Mouse (Mus musculus) CH12.LX (cell line): ENCODE measurements around the gene Rmnd1. TPM values are rescaled to one million over a fixed set of nuclear protein-coding genes. Genes with fewer than 3 reads are reported as not detected.

Experiments used
- DNase-seq: peaks from one replicate; pipeline ENCODE4 v3.0.0-alpha.2; 2013; ENCODE audit errors: extremely low read depth
- H3K27ac ChIP-seq: 2 replicates; pipeline ENCODE4 v1.5.1; 2012; ENCODE audit warnings: low read depth, mild to moderate bottlenecking, control low read depth, moderate library complexity; ENCODE audit not compliant: insufficient read depth
- H3K27me3 ChIP-seq: replicated peaks from 2 replicates; pipeline ENCODE3; 2012; ENCODE audit warnings: inconsistent platforms
- H3K36me3 ChIP-seq, 2 experiments: replicated peaks in 1 of 2; 2 replicates each; pipeline versions ENCODE3 to v1.6.1; 2012; ENCODE audit warnings: inconsistent platforms in 1 of 2, low read length in 1 of 2, mild to moderate bottlenecking in 1 of 2, mixed read lengths in 1 of 2, moderate library complexity in 1 of 2; ENCODE audit not compliant: control insufficient read depth in 1 of 2, insufficient read depth in 1 of 2
- H3K4me1 ChIP-seq, 2 experiments: 2 replicates each; pipeline ENCODE4 v1.6.1; 2012; ENCODE audit warnings: inconsistent platforms in 1 of 2, moderate library complexity in 1 of 2; ENCODE audit not compliant: insufficient read depth in 2 of 2, control insufficient read depth in 1 of 2
- H3K4me2 ChIP-seq: 2 replicates; pipeline ENCODE4 v1.6.1; 2012; ENCODE audit warnings: low read depth, mild to moderate bottlenecking, control low read depth; ENCODE audit not compliant: poor library complexity, insufficient read depth, severe bottlenecking
- H3K4me3 ChIP-seq, 3 experiments: fragments of 150-350 bp in 1 of 3; sonication (generic) in 1 of 3; replicated peaks in 1 of 3; 2 replicates each; pipeline versions ENCODE3 to v1.5.1; 2011 to 2012; ENCODE audit warnings: low read depth in 2 of 3, low read length in 2 of 3, mild to moderate bottlenecking in 2 of 3, moderate library complexity in 2 of 3, control low read depth in 1 of 3, improper control_type of control experiment in 1 of 3, inconsistent platforms in 1 of 3, mixed read lengths in 1 of 3; ENCODE audit not compliant: poor library complexity in 1 of 3
- H3K79me2 ChIP-seq: replicated peaks from 2 replicates; pipeline ENCODE4 v1.6.1; 2012; ENCODE audit warnings: mild to moderate bottlenecking, moderate library complexity; ENCODE audit not compliant: control insufficient read depth, poor library complexity, insufficient read depth, severe bottlenecking; ENCODE audit errors: extremely low read depth
- H3K9ac ChIP-seq: 2 replicates; pipeline ENCODE4 v1.6.1; 2012; ENCODE audit warnings: low read depth, mild to moderate bottlenecking, control low read depth, moderate library complexity; ENCODE audit not compliant: insufficient read depth
- H3K9me3 ChIP-seq: replicated peaks from 2 replicates; pipeline ENCODE3; 2012; ENCODE audit warnings: low read length, inconsistent platforms, mixed read lengths
- CHD1 ChIP-seq: IDR thresholded peaks from 2 replicates; pipeline ENCODE4 v1.6.1; 2012; ENCODE audit warnings: low read depth, low read length, improper control_type of control experiment, inconsistent platforms
- CHD2 ChIP-seq: IDR thresholded peaks from 2 replicates; pipeline ENCODE4 v1.6.1; 2011; ENCODE audit warnings: low read length, improper control_type of control experiment
- CTCF ChIP-seq, 2 experiments: IDR thresholded peaks in 1 of 2; conservative IDR thresholded peaks in 1 of 2; 2 replicates each; pipeline ENCODE4 v1.5.1; 2011 to 2012; ENCODE audit warnings: low read depth in 2 of 2, low read length in 2 of 2, improper control_type of control experiment in 1 of 2, inconsistent platforms in 1 of 2, mild to moderate bottlenecking in 1 of 2, moderate library complexity in 1 of 2
- E2F4 ChIP-seq: IDR thresholded peaks from 2 replicates; pipeline ENCODE4 v1.6.1; 2011; ENCODE audit warnings: low read depth, low read length, improper control_type of control experiment; ENCODE audit not compliant: insufficient replicate concordance
- EP300 ChIP-seq: IDR thresholded peaks from 2 replicates; pipeline ENCODE4 v1.6.1; 2011; ENCODE audit warnings: low read length, improper control_type of control experiment
- HCFC1 ChIP-seq: IDR thresholded peaks from 2 replicates; pipeline ENCODE4 v1.6.1; 2012; ENCODE audit warnings: low read depth, mild to moderate bottlenecking, inconsistent platforms, low read length, improper control_type of control experiment
- JUN ChIP-seq: IDR thresholded peaks from 2 replicates; pipeline ENCODE4 v1.6.1; 2011; ENCODE audit warnings: low read depth, mild to moderate bottlenecking, low read length, improper control_type of control experiment, moderate library complexity; ENCODE audit not compliant: insufficient read depth
- JUND ChIP-seq: conservative IDR thresholded peaks from 2 replicates; pipeline ENCODE4 v1.6.1; 2011; ENCODE audit warnings: low read depth, low read length, improper control_type of control experiment
- KAT2A ChIP-seq: IDR thresholded peaks from 2 replicates; pipeline ENCODE4 v1.6.1; 2012; ENCODE audit warnings: low read length, improper control_type of control experiment, inconsistent platforms; ENCODE audit not compliant: insufficient replicate concordance
- MAX ChIP-seq: IDR thresholded peaks from 2 replicates; pipeline ENCODE4 v1.6.1; 2011; ENCODE audit warnings: low read length, improper control_type of control experiment
- MAZ ChIP-seq: IDR thresholded peaks from 2 replicates; pipeline ENCODE4 v1.6.1; 2012; ENCODE audit warnings: low read depth, mild to moderate bottlenecking, inconsistent platforms, low read length, improper control_type of control experiment, moderate library complexity
- MXI1 ChIP-seq: IDR thresholded peaks from 2 replicates; pipeline ENCODE4 v1.6.1; 2011; ENCODE audit warnings: mild to moderate bottlenecking, low read depth, low read length, improper control_type of control experiment
- MYC ChIP-seq: IDR thresholded peaks from 2 replicates; pipeline ENCODE4 v1.6.1; 2011; ENCODE audit warnings: low read depth, mild to moderate bottlenecking, improper control_type of control experiment, low read length
- NELFE ChIP-seq: IDR thresholded peaks from 2 replicates; pipeline ENCODE4 v1.6.1; 2011; ENCODE audit warnings: low read depth, low read length, improper control_type of control experiment
- PAX5 ChIP-seq: IDR thresholded peaks from 2 replicates; pipeline ENCODE4 v1.6.1; 2012; ENCODE audit warnings: low read length, inconsistent platforms, mixed read lengths
- POLR2A ChIP-seq: IDR thresholded peaks from 2 replicates; pipeline ENCODE4 v1.6.1; 2011; ENCODE audit warnings: low read depth, mild to moderate bottlenecking, improper control_type of control experiment, low read length
- RCOR1 ChIP-seq: conservative IDR thresholded peaks from 2 replicates; pipeline ENCODE4 v1.6.1; 2012; ENCODE audit warnings: low read depth, mild to moderate bottlenecking, inconsistent platforms, low read length, improper control_type of control experiment
- SIN3A ChIP-seq: IDR thresholded peaks from 2 replicates; pipeline ENCODE4 v1.6.1; 2012; ENCODE audit warnings: low read length, improper control_type of control experiment, inconsistent platforms
- UBTF ChIP-seq: IDR thresholded peaks from 2 replicates; pipeline ENCODE4 v1.6.1; 2012; ENCODE audit warnings: low read depth, mild to moderate bottlenecking, inconsistent platforms, low read length, improper control_type of control experiment, moderate library complexity
- USF1 ChIP-seq: IDR thresholded peaks from 2 replicates; pipeline ENCODE4 v1.6.1; 2014; ENCODE audit warnings: low read depth, mild to moderate bottlenecking, inconsistent platforms, low read length, improper control_type of control experiment
- USF2 ChIP-seq: conservative IDR thresholded peaks from 2 replicates; pipeline ENCODE4 v1.6.1; 2011; ENCODE audit warnings: low read depth, low read length, improper control_type of control experiment
- ZC3H11A ChIP-seq: IDR thresholded peaks from 2 replicates; pipeline ENCODE4 v1.6.1; 2012; ENCODE audit warnings: low read depth, mild to moderate bottlenecking, inconsistent platforms, low read length, improper control_type of control experiment
- ZKSCAN1 ChIP-seq: IDR thresholded peaks from 2 replicates; pipeline ENCODE4 v1.6.1; 2012; ENCODE audit warnings: low read depth, inconsistent platforms, low read length, improper control_type of control experiment, borderline replicate concordance
- ZMIZ1 ChIP-seq: IDR thresholded peaks from 2 replicates; pipeline ENCODE4 v1.6.1; 2012; ENCODE audit warnings: low read depth, mild to moderate bottlenecking, inconsistent platforms, low read length, improper control_type of control experiment
- ZNF384 ChIP-seq: IDR thresholded peaks from 2 replicates; pipeline ENCODE4 v1.6.1; 2012; ENCODE audit warnings: low read depth, low read length, improper control_type of control experiment, inconsistent platforms
- dilution Hi-C: fragments of 300-500 bp; cut with MboI; formaldehyde crosslinking; loops from 2 replicates; pipeline ENCODE4 v1.14.3; 2020; ENCODE audit warnings: low sequenced_read_pairs; ENCODE audit not compliant: extremely low pct_unique_long_range_greater_than_20kb, extremely low pct_ligation_motif_present
- in situ Hi-C: fragments of 300-500 bp; cut with MboI; formaldehyde crosslinking; loops from 3 replicates; pipeline ENCODE4 v1.14.3; 2019; ENCODE audit warnings: low sequenced_read_pairs, low pct_ligation_motif_present, low pct_unique_long_range_greater_than_20kb, mixed read lengths
- polyA plus RNA-seq: library from polyadenylated mRNA; unstranded; fragments of >175 nt; gene quantifications from 2 replicates; pipeline ENCODE4 v1.2.1, GENCODE M21; 2012; ENCODE audit warnings: low read depth; ENCODE audit not compliant: insufficient read length
- total RNA-seq, 2 experiments: library from RNA; depleted of rRNA; stranded (reverse); fragments of 300-350 nt in 1 of 2; fragments of >200 nt in 1 of 2; gene quantifications; 2 replicates each; pipeline ENCODE4 v1.2.3; 2012 to 2014

The Rmnd1 gene
- total and polyA plus RNA-seq, 3 experiments, result 29.1 to 44.4 (median 43.6) TPM

GRCm38 (mm10) chr10:4469406-4469805, 37.2 kb upstream of the Rmnd1 start:
- Histone ChIP-seq H3K9ac (no peak overlapping the region), H3K9me3 (peaks cover 3% of the 10 kb centered on the region), H3K79me2 (no peaks in the 10 kb centered on the region)
- no peak for TF ChIP-seq MYC
- no peak for TF ChIP-seq MAZ
- TF ChIP-seq CHD1, result no peak
- no peak for TF ChIP-seq CHD2
- peak; percentile 78 for TF ChIP-seq ZNF384
- TF ChIP-seq POLR2A, result no peak
- TF ChIP-seq, all 38 proteins: peak for 1
- DNase-seq, result no peak
- in situ Hi-C loops (no loop called here), dilution Hi-C loops (no loop called here)
- no peak overlapping the region for H3K27ac ChIP-seq
- H3K27me3 ChIP-seq, result no peaks in the 10 kb centered on the region
- peaks cover 0 to 8% of the 10 kb centered on the region in 2 experiments; a peak in 2 of 4 replicates for H3K4me1 ChIP-seq
- H3K36me3 ChIP-seq, result no peaks in the 10 kb centered on the region
- H3K4me2 ChIP-seq, result no peak overlapping the region
- H3K4me3 ChIP-seq, result no peak overlapping the region

DNA sequence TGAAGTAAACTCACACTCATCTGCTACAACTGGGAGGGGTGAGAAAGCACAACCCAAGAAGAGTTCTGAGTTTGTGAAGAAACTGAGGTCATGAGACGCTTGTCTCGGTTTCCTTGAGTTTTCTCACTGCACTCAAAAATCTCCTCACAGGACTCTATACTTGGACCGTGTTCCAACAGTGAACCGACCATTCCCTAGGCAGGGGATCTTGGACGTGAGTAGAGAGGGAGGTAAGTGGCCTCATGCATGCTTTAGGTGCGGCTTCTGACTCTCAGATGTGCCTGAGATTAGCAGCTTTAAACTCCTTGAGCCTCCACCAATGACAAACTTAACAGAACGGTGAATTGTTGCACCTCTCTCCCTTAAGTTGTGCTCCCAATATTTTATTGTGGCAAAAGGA, 33.6 kb upstream of the Rmnd1 start:
- no peaks in the 10 kb centered on the region for H3K27me3 ChIP-seq
- H3K9me3 ChIP-seq, result peaks cover 3% of the 10 kb centered on the region
- H3K36me3 ChIP-seq, result no peaks in the 10 kb centered on the region
- no peak overlapping the region for H3K9ac ChIP-seq
- no peak for DNase-seq
- dilution Hi-C loops (no loop called here), in situ Hi-C loops (no loop called here)
- no peak for TF ChIP-seq UBTF
- TF ChIP-seq ZMIZ1, result no peak
- no peak for TF ChIP-seq JUN
- no peak for TF ChIP-seq KAT2A
- no peak for TF ChIP-seq POLR2A
- TF ChIP-seq CTCF (conservative IDR thresholded peaks at IDR 0.05 in 1 of 2, IDR thresholded peaks at IDR 0.05 in 1 of 2; ENCODE audit: low read depth in 2 of 2, low read length in 2 of 2), result no peak
- no peak for TF ChIP-seq ZNF384
- TF ChIP-seq MAX, result no peak
- no peak for TF ChIP-seq USF1
- TF ChIP-seq RCOR1, result no peak
- H3K27ac ChIP-seq, result no peak overlapping the region
- no peak overlapping the region for H3K4me2 ChIP-seq
- H3K4me3 ChIP-seq, result no peak overlapping the region
- H3K4me1 ChIP-seq, result peaks cover 0 to 9% of the 10 kb centered on the region in 2 experiments; a peak in 2 of 4 replicates
- H3K79me2 ChIP-seq, result no peaks in the 10 kb centered on the region

- DNase-seq, result peak; percentile 58
- in situ Hi-C loops, result no loop called here
- no peaks in the 10 kb centered on the region for H3K27me3 ChIP-seq
- no peak overlapping the region for H3K4me3 ChIP-seq
- H3K79me2 ChIP-seq, result no peaks in the 10 kb centered on the region
- H3K9ac ChIP-seq, result no peak overlapping the region
- H3K27ac ChIP-seq, result no peak overlapping the region
- dilution Hi-C loops, result no loop called here
- H3K9me3 ChIP-seq, result no peaks in the 10 kb centered on the region
- TF ChIP-seq MAZ, result no peak
- TF ChIP-seq HCFC1, result no peak
- no peak for TF ChIP-seq E2F4
- TF ChIP-seq ZC3H11A, result no peak
- TF ChIP-seq NELFE, result no peak
- no peak for TF ChIP-seq JUND
- no peak for TF ChIP-seq CHD2
- no peak for TF ChIP-seq USF2
- no peak for TF ChIP-seq EP300
- TF ChIP-seq CTCF (conservative IDR thresholded peaks at IDR 0.05 in 1 of 2, IDR thresholded peaks at IDR 0.05 in 1 of 2; ENCODE audit: low read depth in 2 of 2, low read length in 2 of 2), result no peak
- TF ChIP-seq ZKSCAN1, result no peak
- no peak for TF ChIP-seq UBTF
- no peak for TF ChIP-seq PAX5
- TF ChIP-seq SIN3A, result no peak
- no peak for TF ChIP-seq ZNF384
- no peak for TF ChIP-seq CHD1
- TF ChIP-seq MXI1, result no peak
- TF ChIP-seq RCOR1, result no peak
- no peak for TF ChIP-seq JUN
- peaks cover 10 to 23% of the 10 kb centered on the region in 2 experiments for H3K4me1 ChIP-seq
- peaks cover 5 to 14% of the 10 kb centered on the region in 2 experiments for H3K36me3 ChIP-seq
- no peak overlapping the region for H3K4me2 ChIP-seq
Measured at GRCm38 (mm10) chr10:4460201-4460600, 28.0 kb upstream of the Rmnd1 start.
